Mouse (Mus musculus) embryonic facial prominence, embryonic 14.5 days (tissue): ENCODE measurements around the gene Kalrn. TPM values are rescaled to one million over a fixed set of nuclear protein-coding genes. Genes with fewer than 3 reads are reported as not detected.

ENCODE experiments used
- ATAC-seq: fragments of 200-750 bp; cut with Nextera tagmentation; 2 replicates; pipeline ENCODE4 v1.8.0; 2017; ENCODE audit warnings: low read depth, moderate number of reproducible peaks, moderate TSS enrichment
- DNase-seq: peaks from one replicate; pipeline ENCODE4 v3.0.0-alpha.2; 2015; ENCODE audit warnings: low spot score
- H3K27ac ChIP-seq: fragments of 300-500 bp; sonication (generic); replicated peaks from 2 replicates; pipeline ENCODE4 v1.5.1; 2014; ENCODE audit warnings: low read depth, mild to moderate bottlenecking, low read length, moderate library complexity
- H3K27me3 ChIP-seq: fragments of 300-500 bp; sonication (generic); replicated peaks from 2 replicates; pipeline ENCODE4 v1.6.1; 2014; ENCODE audit warnings: low read length; ENCODE audit not compliant: control insufficient read depth, insufficient read depth
- H3K36me3 ChIP-seq: fragments of 300-500 bp; sonication (generic); 2 replicates; pipeline ENCODE4 v1.6.1; 2014; ENCODE audit warnings: low read length, mixed read lengths; ENCODE audit not compliant: control insufficient read depth, insufficient read depth
- H3K4me1 ChIP-seq: fragments of 300-500 bp; sonication (generic); 2 replicates; pipeline ENCODE4 v1.6.1; 2014; ENCODE audit warnings: antibody characterized with exemption, low read length; ENCODE audit not compliant: control insufficient read depth, insufficient read depth
- H3K4me2 ChIP-seq: fragments of 300-500 bp; sonication (generic); 2 replicates; pipeline ENCODE4 v1.6.1; 2014; ENCODE audit warnings: low read depth, mild to moderate bottlenecking, low read length, moderate library complexity, mixed read lengths
- H3K4me3 ChIP-seq: fragments of 300-500 bp; sonication (generic); 2 replicates; pipeline ENCODE4 v1.5.1; 2014; ENCODE audit warnings: low read depth, mild to moderate bottlenecking, low read length
- H3K9ac ChIP-seq: fragments of 300-500 bp; sonication (generic); 2 replicates; pipeline ENCODE4 v1.6.1; 2014; ENCODE audit warnings: low read depth, mild to moderate bottlenecking, low read length, moderate library complexity, mixed read lengths
- H3K9me3 ChIP-seq: fragments of 300-500 bp; sonication (generic); 2 replicates; pipeline ENCODE4 v1.6.1; 2016; ENCODE audit warnings: low read length; ENCODE audit not compliant: control insufficient read depth
- WGBS: fragments of 180-500 bp; shearing (Covaris S2); extraction: QIAGEN DNeasy Blood & Tissue Kit; methylation state at CpG from one replicate; pipeline ENCODE4 v1.1.7; 2014; 5-methylcytosine and 5-hydroxymethylcytosine counted together
- polyA plus RNA-seq: library from polyadenylated mRNA; unstranded; fragments of >200 nt; fragmentation: Nextera tagmentation; extraction: Ambion mirVana; gene quantifications from 2 replicates; pipeline ENCODE4 v1.2.1, GENCODE M21; 2014

The Kalrn gene
- polyA plus RNA-seq, 1 experiment from 2014 or later, result 12.2 TPM

- no peaks in the 10 kb centered on the region for H3K9me3 ChIP-seq
- H3K36me3 ChIP-seq, result peaks cover 8% of the 10 kb centered on the region; the same call in 1 of the 2 replicates
- H3K4me1 ChIP-seq, result no peaks in the 10 kb centered on the region
- no peak overlapping the region for H3K4me2 ChIP-seq
- no peak; the same call in 1 of the 2 replicates for ATAC-seq
- H3K9ac ChIP-seq, result no peak overlapping the region
- H3K27me3 ChIP-seq, result no peaks in the 10 kb centered on the region
- WGBS, result 71% methylated on average over 5 of the region's 5 CpGs
- no peak overlapping the region for H3K27ac ChIP-seq
- no peak for DNase-seq
- H3K4me3 ChIP-seq, result no peak overlapping the region
Measured at GRCm38 (mm10) chr16:34208748-34209147, 364.6 kb downstream of the Kalrn start.

- peaks cover 16% of the 10 kb centered on the region for H3K36me3 ChIP-seq
- no peaks in the 10 kb centered on the region for H3K27me3 ChIP-seq
- no peaks in the 10 kb centered on the region for H3K9me3 ChIP-seq
- no peak overlapping the region for H3K4me2 ChIP-seq
- no peak overlapping the region for H3K9ac ChIP-seq
- H3K4me1 ChIP-seq, result no peaks in the 10 kb centered on the region
- ATAC-seq, result no peak
- no peak for DNase-seq
- no peak overlapping the region for H3K27ac ChIP-seq
- 88% methylated on average over 5 of the region's 5 CpGs for WGBS
- no peak overlapping the region for H3K4me3 ChIP-seq
Measured at GRCm38 (mm10) chr16:34207972-34208371, 365.4 kb downstream of the Kalrn start.

- no peak overlapping the region for H3K4me2 ChIP-seq
- H3K9ac ChIP-seq, result no peak overlapping the region
- H3K9me3 ChIP-seq, result no peaks in the 10 kb centered on the region
- peaks cover 27% of the 10 kb centered on the region for H3K36me3 ChIP-seq
- DNase-seq (no peak), ATAC-seq (no peak)
- 79% methylated on average over 13 of the region's 13 CpGs for WGBS
- H3K27ac ChIP-seq, result no peak overlapping the region
- no peak overlapping the region for H3K4me3 ChIP-seq
- H3K27me3 ChIP-seq, result no peaks in the 10 kb centered on the region
- no peaks in the 10 kb centered on the region for H3K4me1 ChIP-seq
Measured at GRCm38 (mm10) chr16:34204527-34205139, 368.7 kb downstream of the Kalrn start.

- Histone ChIP-seq H3K4me2 (no peak overlapping the region), H3K9ac (no peak overlapping the region), H3K27me3 (no peaks in the 10 kb centered on the region), H3K36me3 (peaks cover 51% of the 10 kb centered on the region), H3K27ac (no peak overlapping the region), H3K4me3 (no peak overlapping the region), H3K4me1 (no peaks in the 10 kb centered on the region), H3K9me3 (no peaks in the 10 kb centered on the region)
- 71% methylated on average over 6 of the region's 6 CpGs for WGBS
- ATAC-seq (no peak), DNase-seq (no peak)
Measured at GRCm38 (mm10) chr16:34199543-34199942, 373.8 kb downstream of the Kalrn start.

GRCm38 (mm10) chr16:34192959-34193842, 380.1 kb downstream of the Kalrn start:
- WGBS, result 29% methylated on average over 10 of the region's 10 CpGs
- no peak overlapping the region for H3K4me2 ChIP-seq
- H3K4me1 ChIP-seq, result no peaks in the 10 kb centered on the region
- H3K36me3 ChIP-seq, result 0 out of 2 replicates have a peak, but pooled peaks cover 24% of the 10 kb centered on the region
- no peaks in the 10 kb centered on the region for H3K27me3 ChIP-seq
- DNase-seq (peak; percentile 60), ATAC-seq (0 out of 2 replicates have a peak, but pooled peaks have one; percentile 26)
- H3K9ac ChIP-seq, result no peak overlapping the region
- H3K9me3 ChIP-seq, result no peaks in the 10 kb centered on the region
- no peak overlapping the region for H3K4me3 ChIP-seq
- no peak overlapping the region for H3K27ac ChIP-seq

GRCm38 (mm10) chr16:34184721-34185120, 388.6 kb downstream of the Kalrn start:
- H3K27me3 ChIP-seq, result no peaks in the 10 kb centered on the region
- 84% methylated on average over 3 of the region's 3 CpGs for WGBS
- no peak overlapping the region for H3K4me2 ChIP-seq
- H3K36me3 ChIP-seq, result peaks cover 24% of the 10 kb centered on the region; the same call in 1 of the 2 replicates
- H3K27ac ChIP-seq, result no peak overlapping the region
- ATAC-seq, result no peak
- H3K4me3 ChIP-seq, result no peak overlapping the region
- no peak for DNase-seq
- no peaks in the 10 kb centered on the region for H3K9me3 ChIP-seq
- peaks cover 5% of the 10 kb centered on the region; the same call in 1 of the 2 replicates for H3K4me1 ChIP-seq
- H3K9ac ChIP-seq, result no peak overlapping the region

- no peaks in the 10 kb centered on the region for H3K9me3 ChIP-seq
- ATAC-seq, result no peak
- WGBS, result 75% methylated on average over 4 of the region's 4 CpGs
- H3K27ac ChIP-seq, result no peak overlapping the region
- H3K27me3 ChIP-seq, result no peaks in the 10 kb centered on the region
- peaks cover 6% of the 10 kb centered on the region; the same call in 1 of the 2 replicates for H3K4me1 ChIP-seq
- no peak for DNase-seq
- no peak overlapping the region for H3K9ac ChIP-seq
- peaks cover 29% of the 10 kb centered on the region; the same call in 1 of the 2 replicates for H3K36me3 ChIP-seq
- H3K4me3 ChIP-seq, result no peak overlapping the region
- no peak overlapping the region for H3K4me2 ChIP-seq
Measured at GRCm38 (mm10) chr16:34183186-34183585, 390.1 kb downstream of the Kalrn start.

- peaks cover 64% of the 10 kb centered on the region for H3K36me3 ChIP-seq
- no peak overlapping the region for H3K4me3 ChIP-seq
- H3K9ac ChIP-seq, result no peak overlapping the region
- no peaks in the 10 kb centered on the region for H3K27me3 ChIP-seq
- no peaks in the 10 kb centered on the region for H3K9me3 ChIP-seq
- peaks cover 6% of the 10 kb centered on the region; the same call in 1 of the 2 replicates for H3K4me1 ChIP-seq
- no peak for DNase-seq
- 91% methylated on average over 4 of the region's 4 CpGs for WGBS
- ATAC-seq, result no peak
- no peak overlapping the region for H3K27ac ChIP-seq
- H3K4me2 ChIP-seq, result no peak overlapping the region
Measured at GRCm38 (mm10) chr16:34175625-34176024, 397.7 kb downstream of the Kalrn start.
